Mouse (Mus musculus) embryonic stem cell, embryonic (primary cell): ENCODE results near the gene Phlda1.

Experiments
- CTCF ChIA-PET, 4 experiments: fragments of 300-600 bp in 2 of 4; fragments of 350-600 bp in 2 of 4; sonication (Branson Sonifier 250); formaldehyde crosslinking; loops; one replicate each; lab custom pipeline; 2022; ENCODE audit warnings: inconsistent platforms in 2 of 4; lab: Charles Lee
- POLR2A ChIA-PET, 4 experiments: fragments of 300-600 bp in 2 of 4; fragments of 350-600 bp in 2 of 4; sonication (Branson Sonifier 250); formaldehyde crosslinking; loops; one replicate each; lab custom pipeline; 2022; ENCODE audit warnings: antibody characterized with exemption in 4 of 4, inconsistent platforms in 1 of 4; lab: Charles Lee

Phlda1 gene

DNA sequence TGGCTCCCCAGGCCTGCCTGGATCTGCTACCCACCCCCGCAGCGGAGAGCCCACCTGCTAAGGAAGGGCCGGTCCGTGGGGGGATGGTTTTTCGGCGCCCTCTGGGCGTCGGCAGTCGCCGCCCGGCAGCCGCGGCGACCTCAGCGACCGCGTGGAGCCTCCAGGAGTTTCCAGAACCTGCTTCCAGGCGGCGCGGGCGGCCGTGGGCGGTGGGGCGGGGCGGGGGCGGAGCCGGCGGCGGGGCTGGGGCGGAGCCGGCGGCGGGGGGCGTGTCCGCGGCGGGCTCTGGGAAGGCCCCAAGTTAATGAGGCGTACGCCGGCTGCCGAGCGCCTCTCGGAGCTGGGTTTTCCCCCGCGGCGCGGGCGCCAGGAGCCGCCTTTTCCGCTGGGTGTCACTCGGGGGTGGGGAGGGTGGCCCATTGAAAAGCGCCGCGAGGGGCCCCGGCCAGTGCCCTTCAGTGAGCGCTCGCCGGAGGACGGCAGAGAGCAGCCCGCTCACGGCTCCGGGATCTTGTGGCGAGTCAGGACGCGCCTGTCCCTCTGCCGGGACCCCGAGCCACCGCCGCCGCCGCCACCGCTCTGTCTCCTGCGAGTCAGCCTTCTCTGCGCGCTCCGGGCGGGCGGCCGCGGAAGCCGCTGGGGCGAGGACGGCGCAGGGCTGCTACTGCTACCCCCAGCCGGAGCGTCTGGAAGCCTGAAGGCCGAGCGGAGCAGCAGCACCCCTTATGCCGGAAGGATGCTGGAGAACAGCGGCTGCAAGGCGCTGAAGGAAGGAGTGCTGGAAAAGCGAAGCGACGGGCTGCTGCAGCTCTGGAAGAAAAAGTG is at the start of gene Phlda1:
Gene Phlda1, plus strand, starts transcription at position 186 of the 825 bp plus-strand sequence.
- POLR2A ChIA-PET, result interaction anchor here in 3 of 4 experiments (0.6 to 24.7 kb wide), 40 partner anchors 8 to 894 kb away, joined by 3 to 419 read pairs (median 3); partner anchors contain the start of genes Bbs10 (in 2 of the 3), Krr1 (in 2 of the 3) and Osbpl8 (in 1 of the 3)
- CTCF ChIA-PET, result interaction anchor here (0.5 to 1.9 kb wide), 7 partner anchors 130 to 654 kb away, joined by 3 to 9 read pairs (median 4); partner anchors contain the start of gene Glipr1l3 (in 1 of the 4)

DNA sequence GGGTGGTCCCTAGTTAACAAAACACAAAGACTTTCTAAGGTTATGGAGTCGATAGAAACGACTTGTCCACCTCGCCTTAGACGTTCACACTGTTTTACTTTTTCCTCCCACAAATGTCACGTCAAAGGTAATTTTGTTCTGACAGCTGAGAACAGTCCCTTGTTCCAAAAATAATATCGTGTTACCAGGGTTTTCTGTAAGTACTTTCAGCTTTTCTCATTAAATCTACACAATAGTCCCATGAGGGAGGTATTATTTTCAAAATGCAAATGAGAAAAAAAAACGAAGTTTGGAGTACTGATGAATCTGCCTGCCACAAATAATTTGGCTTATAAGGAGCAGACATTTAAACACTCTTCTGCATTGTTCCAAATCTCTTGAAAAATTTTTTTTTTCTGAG is 48.0 kb upstream of the Phlda1 start:
- ChIA-PET POLR2A (interaction anchor here in 2 of 4 experiments (1.1 to 1.3 kb wide), 3 partner anchors 13 to 294 kb away, joined by 3 to 4 read pairs (median 4); partner anchors contain the start of gene Osbpl8 (in 1 of the 2)), CTCF (no interaction called here)

DNA sequence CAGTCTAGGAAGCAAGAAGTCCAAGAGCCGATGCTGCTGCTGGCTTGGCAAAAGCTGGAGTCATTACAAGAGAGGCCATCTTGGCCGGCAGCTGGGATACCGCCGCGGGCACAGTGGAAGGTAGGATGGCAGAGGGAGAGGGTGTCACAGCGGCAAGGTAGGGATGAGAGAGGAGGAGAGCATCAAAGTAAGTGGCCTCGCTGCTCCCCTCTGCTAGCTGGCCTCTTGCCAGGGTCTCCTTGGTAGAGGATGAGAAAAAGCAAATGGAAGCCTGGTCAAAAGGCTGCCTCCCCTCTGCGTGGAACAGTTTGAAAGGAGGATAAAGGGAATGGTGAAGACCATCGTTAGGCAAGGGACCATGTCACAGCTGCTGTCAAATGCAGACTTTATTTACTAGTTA is 47.0 kb upstream of the Phlda1 start:
- CTCF ChIA-PET, result interaction anchor here (0.6 to 1.1 kb wide), 5 partner anchors 9 to 349 kb away, joined by 3 to 8 read pairs (median 3); no protein-coding TSS in a partner anchor
- POLR2A ChIA-PET, result interaction anchor here in 3 of 4 experiments (0.6 to 2.3 kb wide), 9 partner anchors 9 to 295 kb away, joined by 3 to 7 read pairs (median 3); partner anchors contain the start of genes Bbs10 (in 1 of the 3) and Osbpl8 (in 1 of the 3)

DNA sequence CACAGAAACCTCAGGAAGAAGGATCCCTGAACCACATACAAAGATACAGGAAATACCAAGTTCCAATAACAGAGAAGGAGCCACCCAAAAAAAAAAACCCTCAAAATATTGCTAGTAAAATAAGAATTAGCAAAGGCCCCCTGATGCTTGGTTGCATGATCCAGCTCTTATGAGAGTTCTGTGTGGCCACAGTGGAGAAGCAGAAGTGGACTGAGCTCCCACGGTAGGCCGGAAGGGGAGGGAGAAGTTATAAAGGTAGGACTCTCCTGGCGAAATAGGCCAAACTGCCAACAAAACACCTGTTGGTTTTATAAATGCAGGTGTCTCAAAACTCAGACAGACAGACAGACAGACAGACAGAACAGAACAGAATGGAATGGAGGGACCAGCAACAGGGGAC is 46.2 kb upstream of the Phlda1 start:
- ChIA-PET CTCF (interaction anchor here in 2 of 4 experiments (0.6 to 1.3 kb wide), 3 partner anchors 10 to 245 kb away, joined by 3 to 6 read pairs (median 5); no protein-coding TSS in a partner anchor), POLR2A (interaction anchor here in 3 of 4 experiments (0.7 to 2.3 kb wide), 7 partner anchors 10 to 124 kb away, joined by 3 to 7 read pairs (median 4); no protein-coding TSS in a partner anchor)

DNA sequence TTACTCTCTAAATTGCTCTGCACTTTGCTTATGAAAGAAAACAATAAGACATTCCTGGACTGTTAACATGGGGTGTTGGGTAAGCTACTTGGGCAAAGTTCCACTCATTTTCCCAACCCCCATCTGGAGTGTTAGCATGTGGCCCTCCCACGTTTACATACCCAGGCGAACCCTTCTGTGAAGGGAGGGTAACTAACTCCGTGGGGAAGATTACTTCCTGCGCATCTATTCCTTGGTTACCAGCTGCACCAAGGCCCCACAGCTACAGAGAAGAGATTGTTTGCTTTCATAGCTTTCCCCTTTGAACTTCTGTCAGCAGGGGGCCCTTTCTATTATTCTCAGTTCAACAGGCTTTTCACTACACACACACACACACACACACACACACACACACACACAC is 45.7 kb upstream of the Phlda1 start:
- CTCF ChIA-PET, result interaction anchor here in 2 of 4 experiments (0.6 to 1.3 kb wide), 3 partner anchors 10 to 246 kb away, joined by 3 to 6 read pairs (median 5); no protein-coding TSS in a partner anchor
- POLR2A ChIA-PET, result interaction anchor here in 3 of 4 experiments (0.7 to 2.3 kb wide), 6 partner anchors 12 to 124 kb away, joined by 3 to 7 read pairs (median 4); no protein-coding TSS in a partner anchor

DNA sequence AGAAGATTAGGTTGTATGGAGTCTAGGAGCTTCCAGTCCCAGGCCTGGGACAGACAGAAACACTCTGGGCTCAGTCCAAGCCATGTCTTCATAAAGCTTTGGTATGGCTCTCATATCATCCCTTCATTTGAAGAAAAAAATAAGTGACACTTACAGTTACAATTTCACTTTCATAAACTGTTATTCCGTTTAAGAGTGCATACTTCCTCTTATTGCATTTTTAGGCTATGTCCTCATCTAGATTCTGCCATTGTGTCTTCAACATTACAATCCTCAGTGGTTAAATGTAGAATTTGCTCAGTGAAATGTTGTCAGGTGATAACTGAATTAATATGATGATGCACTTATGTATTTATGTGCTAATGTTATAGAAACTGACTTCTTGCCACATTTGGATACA is 41.3 kb upstream of the Phlda1 start:
- POLR2A ChIA-PET, result interaction anchor here in 2 of 4 experiments (0.7 to 3.7 kb wide), 3 partner anchors 8 to 88 kb away, joined by 3 to 7 read pairs (median 3); partner anchors contain the start of gene Nap1l1 (in 1 of the 2)
- CTCF ChIA-PET, result no interaction called here

DNA sequence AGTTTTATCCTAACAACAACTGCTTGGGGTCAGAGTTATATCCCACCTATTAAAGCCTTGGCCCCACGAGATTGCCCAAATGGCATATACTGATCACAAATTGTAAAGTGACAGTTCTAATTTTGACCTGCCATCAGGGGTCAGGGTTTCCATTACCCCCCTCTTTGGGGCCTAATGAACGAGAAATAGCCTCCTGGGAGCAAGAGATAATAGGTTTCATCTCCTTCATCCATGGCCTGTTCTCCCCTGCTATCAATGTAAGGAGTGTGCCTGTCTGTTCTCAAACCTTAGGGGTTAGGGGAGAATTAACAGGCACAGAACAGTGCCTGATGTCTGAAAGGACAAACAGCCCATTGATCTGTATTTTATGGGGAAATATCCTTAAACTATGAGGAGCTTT is 40.7 kb upstream of the Phlda1 start:
- CTCF ChIA-PET, result no interaction called here
- POLR2A ChIA-PET, result interaction anchor here in 1 of 4 experiments (3.7 kb wide), 1 partner anchor 11 kb away, joined by 7 read pairs; no protein-coding TSS in a partner anchor

DNA sequence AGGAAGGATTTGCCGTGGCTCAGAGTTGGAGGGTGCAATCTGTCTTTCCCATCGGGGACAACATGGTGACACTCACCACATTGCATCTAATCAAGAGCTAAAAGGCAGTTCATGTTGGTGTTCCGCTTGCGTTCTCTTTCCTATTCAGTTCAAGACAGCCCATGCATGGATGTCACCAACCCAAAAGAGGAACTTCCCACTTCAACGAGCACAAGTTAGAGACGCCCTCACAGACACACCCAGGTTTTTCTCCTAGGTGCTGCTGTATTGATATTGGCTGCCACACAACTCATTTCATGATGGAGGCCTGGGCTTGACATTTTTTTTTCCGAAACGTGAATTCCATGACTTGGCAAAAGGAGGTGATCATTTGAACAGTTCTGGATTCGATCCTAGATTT is 34.9 kb upstream of the Phlda1 start:
- POLR2A ChIA-PET, result interaction anchor here in 3 of 4 experiments (0.7 to 1.8 kb wide), 9 partner anchors 8 to 173 kb away, joined by 3 to 5 read pairs (median 3); partner anchors contain the start of gene Bbs10 (in 1 of the 3)
- CTCF ChIA-PET, result no interaction called here

DNA sequence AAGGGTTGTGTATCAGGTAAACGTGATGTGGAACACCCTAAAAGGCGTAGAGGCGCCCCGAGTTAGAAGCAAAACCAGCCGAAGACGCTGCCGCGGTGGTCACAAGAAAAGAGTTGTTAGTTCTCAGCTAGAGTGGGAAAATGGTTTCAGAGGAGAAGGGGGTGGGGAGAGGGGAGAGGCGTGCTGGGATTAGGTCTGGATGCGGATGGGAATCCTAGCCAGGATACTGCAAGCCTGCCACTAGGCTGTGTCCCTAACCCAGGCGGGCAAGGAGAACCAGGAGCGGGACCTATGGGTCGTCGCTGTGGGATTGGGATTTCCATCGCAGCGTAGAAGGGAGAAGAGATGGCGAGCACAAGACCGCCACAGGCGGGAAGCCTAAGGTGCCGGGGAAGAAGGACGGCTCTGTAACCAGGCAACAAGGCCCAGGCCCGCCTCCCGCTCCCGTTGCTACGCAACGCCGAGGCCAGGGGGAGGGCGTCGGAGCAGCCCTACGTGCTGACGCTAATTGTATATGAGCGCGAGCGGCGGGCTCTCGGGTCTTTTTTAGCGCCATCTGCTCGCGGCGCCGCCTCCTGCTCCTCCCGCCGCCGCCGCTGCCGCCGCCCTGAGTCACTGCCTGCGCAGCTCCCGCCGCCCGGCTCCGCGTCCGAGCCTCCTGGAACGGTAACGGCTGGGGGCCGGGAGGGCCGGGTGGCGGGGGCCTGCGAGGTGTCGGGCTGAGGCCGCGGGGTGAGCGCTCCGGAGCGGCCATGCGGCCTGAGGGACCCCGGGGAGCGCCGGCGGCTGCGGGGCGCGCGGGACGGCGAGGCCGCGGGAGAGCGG is 33.2 kb upstream of the Phlda1 start, which contains the start of gene Nap1l1:
Gene Nap1l1, plus strand, starts transcription at position 538 of the 825 bp plus-strand sequence.
- CTCF ChIA-PET, result interaction anchor here in 3 of 4 experiments (0.5 to 1.0 kb wide), 4 partner anchors 30 to 484 kb away, joined by 3 to 4 read pairs (median 3); no protein-coding TSS in a partner anchor
- POLR2A ChIA-PET, result interaction anchor here (0.5 to 2.9 kb wide), 45 partner anchors 8 to 500 kb away, joined by 3 to 21 read pairs (median 4); partner anchors contain the start of genes Bbs10 (in 2 of the 4), Krr1 (in 2 of the 4) and Osbpl8 (in 1 of the 4)

DNA sequence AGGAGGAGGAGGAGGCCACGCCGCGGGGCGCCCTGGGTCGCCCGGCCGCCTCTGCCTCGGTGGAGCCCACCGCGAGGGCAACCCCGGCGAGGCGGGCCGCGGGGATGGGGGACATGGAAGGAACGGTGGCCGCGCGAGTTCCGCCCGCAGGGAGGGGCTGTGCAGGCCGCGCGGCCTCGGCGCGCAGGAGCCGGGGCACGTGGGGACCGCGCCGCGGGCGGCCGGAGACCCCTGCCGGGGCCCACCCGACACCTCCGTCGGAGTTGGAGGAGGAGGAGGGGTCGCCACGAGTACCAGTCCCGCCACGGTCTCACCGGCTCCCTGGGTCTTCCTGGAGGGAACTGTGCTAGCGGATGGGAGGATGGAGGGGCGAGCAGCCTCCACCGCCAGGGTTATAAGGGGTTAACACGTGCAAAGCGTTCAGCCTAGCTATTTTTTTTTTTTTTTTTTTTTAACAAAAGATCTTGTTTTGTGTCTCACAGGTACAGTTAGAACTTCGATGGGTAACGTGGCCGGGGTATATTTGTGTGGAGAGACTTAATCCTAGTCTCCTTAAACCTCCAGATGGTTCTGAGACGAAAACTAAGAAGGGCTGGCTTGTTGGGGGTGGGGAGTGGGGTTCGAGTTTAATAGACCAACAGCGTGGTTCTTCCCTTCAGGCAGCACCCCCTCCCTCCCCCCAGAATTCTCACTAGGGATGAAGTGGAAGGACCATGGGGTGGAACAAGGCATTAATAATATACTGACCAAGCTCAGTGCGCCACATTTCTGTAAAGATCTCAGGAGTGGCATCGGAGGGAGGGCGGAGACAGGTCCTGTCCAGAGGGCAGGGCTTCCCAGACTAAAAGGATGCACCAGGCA is 32.3 kb upstream of the Phlda1 start:
- POLR2A ChIA-PET, result interaction anchor here (0.5 to 2.9 kb wide), 41 partner anchors 9 to 499 kb away, joined by 3 to 21 read pairs (median 3); partner anchors contain the start of genes Bbs10 (in 2 of the 4) and Krr1 (in 2 of the 4)
- CTCF ChIA-PET, result interaction anchor here in 3 of 4 experiments (0.5 to 1.0 kb wide), 4 partner anchors 29 to 483 kb away, joined by 3 to 4 read pairs (median 3); no protein-coding TSS in a partner anchor

DNA sequence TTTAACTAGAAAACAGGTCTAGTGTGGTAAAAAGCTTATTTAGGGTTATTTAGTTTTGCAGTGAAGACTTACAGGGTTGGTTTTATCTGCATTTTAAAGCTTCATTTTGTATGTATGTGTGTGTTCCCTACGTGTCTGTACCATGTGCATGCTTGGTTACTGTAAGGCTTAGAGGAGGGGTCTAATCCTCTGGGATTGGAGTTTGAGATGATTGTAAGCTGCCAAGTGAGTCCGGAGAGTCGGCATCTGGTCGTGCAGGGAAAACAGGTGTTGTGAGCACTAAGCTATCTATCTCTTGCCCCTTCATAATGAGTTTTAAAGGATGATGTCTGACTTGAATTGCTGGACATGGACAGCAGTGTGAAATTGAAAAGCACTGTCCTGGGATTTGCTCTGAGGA is 29.8 kb upstream of the Phlda1 start:
- ChIA-PET CTCF (interaction anchor here in 1 of 4 experiments (1.1 kb wide), 1 partner anchor 178 kb away, joined by 3 read pairs; the partner anchor contains the start of gene Bbs10), POLR2A (interaction anchor here (0.6 to 19.8 kb wide), 26 partner anchors 10 to 937 kb away, joined by 3 to 419 read pairs (median 4); partner anchors contain the start of genes Bbs10 (in 3 of the 4), Osbpl8 (in 1 of the 4) and Phlda1 (in 1 of the 4))

DNA sequence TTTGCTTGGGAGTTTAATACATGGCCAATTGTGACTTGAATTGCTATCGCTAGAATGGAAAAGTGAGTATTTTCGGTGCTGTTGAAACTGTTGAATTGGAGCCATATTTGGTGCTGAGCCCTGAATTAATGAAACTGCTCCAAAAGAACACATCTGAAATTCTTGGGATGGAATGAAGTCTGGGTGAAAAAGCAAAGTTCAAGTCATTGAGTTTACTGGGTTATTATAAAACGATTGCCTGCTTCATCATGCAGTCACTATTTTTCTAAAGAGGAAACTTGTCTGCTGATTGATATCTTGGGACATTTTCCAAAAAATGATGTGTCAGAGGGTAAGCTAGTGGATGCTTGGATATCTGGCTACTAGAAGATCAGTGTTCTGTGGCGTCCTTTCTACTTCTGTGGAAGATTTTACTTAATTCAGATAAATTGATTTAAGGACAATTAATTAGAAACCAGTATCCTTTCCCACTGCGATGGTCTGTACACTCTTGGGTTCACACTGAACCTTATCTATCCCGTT is 29.0 kb upstream of the Phlda1 start:
- ChIA-PET POLR2A (interaction anchor here (0.5 to 19.8 kb wide), 22 partner anchors 11 to 512 kb away, joined by 3 to 419 read pairs (median 4); partner anchors contain the start of genes Bbs10 (in 4 of the 4) and Phlda1 (in 1 of the 4)), CTCF (interaction anchor here in 1 of 4 experiments (1.1 kb wide), 1 partner anchor 179 kb away, joined by 3 read pairs; the partner anchor contains the start of gene Bbs10)

DNA sequence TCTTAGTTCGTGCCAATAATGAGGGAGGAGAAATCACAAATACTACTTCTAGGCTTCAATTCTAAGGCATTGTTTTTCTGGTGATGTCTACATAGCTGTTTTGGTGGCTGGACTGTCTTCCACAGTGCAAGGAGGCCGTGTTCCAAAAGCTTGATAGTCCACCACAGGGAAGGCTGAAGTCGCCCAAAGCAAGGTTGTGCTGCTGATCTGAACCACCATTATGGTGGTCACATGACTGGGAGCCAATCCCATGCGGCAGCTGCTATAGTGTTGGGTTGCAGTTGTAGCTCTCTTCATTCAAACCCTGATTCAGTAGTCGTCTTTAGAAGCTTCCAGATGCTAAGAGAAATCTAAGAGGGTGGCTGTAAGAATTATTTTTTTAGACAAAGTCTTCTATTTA is 26.5 kb upstream of the Phlda1 start:
- ChIA-PET POLR2A (interaction anchor here (0.6 to 19.8 kb wide), 35 partner anchors 9 to 494 kb away, joined by 3 to 419 read pairs (median 4); partner anchors contain the start of genes Bbs10 (in 2 of the 4), Phlda1 (in 2 of the 4) and Krr1 (in 1 of the 4)), CTCF (interaction anchor here (0.5 to 1.3 kb wide), 8 partner anchors 9 to 505 kb away, joined by 3 to 4 read pairs (median 3); partner anchors contain the start of gene Bbs10 (in 1 of the 4))

DNA sequence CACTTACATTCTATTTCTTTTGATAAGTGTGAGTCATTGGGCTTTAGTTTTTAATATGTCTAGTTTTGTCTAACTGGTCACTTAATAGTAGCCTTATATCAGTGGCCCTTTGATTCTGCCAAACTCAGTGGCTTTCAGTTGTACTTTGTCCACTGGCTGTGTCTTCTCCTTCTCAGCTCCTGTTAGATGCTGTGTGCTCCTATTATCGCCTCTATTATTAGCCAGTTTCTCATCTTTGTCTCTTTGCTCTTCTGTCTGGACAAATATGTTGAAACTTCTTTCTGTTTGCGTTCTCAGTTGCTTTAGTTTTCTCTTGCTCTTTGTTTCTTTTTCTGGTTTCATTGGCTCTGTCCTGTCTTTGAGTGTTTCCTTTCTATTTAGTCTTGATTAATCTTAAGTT is 23.4 kb upstream of the Phlda1 start:
- ChIA-PET POLR2A (interaction anchor here in 2 of 4 experiments (0.9 to 19.8 kb wide), 9 partner anchors 10 to 221 kb away, joined by 3 to 419 read pairs (median 6); partner anchors contain the start of genes Bbs10 (in 1 of the 2), Nap1l1 (in 1 of the 2) and Phlda1 (in 1 of the 2)), CTCF (interaction anchor here in 1 of 4 experiments (2.0 kb wide), 1 partner anchor 20 kb away, joined by 6 read pairs; no protein-coding TSS in a partner anchor)

DNA sequence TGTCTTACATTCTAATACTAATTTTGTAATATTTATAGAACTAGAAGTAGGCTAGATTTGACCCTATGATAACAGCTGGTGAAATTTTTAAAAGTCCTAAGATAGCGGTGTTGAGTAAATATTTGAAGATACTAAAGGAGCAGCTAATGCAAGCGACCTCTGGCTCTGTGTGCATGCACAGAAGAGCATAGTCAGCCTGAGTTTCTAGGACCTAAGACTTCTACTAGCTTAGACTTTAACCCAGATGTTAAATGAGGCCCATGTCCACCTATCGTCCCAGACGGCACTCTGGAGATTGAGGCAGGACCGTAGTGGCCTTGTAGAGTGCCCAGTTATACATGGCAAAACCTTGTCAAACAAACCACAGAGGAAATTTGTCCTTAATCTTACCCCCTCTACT is 22.0 kb upstream of the Phlda1 start:
- POLR2A ChIA-PET, result interaction anchor here (0.6 to 24.7 kb wide), 20 partner anchors 1 to 222 kb away, joined by 3 to 419 read pairs (median 4); partner anchors contain the start of genes Bbs10 (in 2 of the 4), Nap1l1 (in 2 of the 4) and Phlda1 (in 1 of the 4)
- CTCF ChIA-PET, result interaction anchor here in 2 of 4 experiments (0.7 to 2.0 kb wide), 2 partner anchors 19 to 258 kb away, joined by 4 to 6 read pairs; no protein-coding TSS in a partner anchor
